Mouse (Mus musculus): ENCODE measurements around the gene Disp2. TPM values are rescaled to one million over a fixed set of nuclear protein-coding genes. Genes with fewer than 3 reads are reported as not detected.

The Disp2 gene
- polyA plus RNA-seq, 1 experiment from 2014 or later: 0.14 TPM

GRCm38 (mm10) chr2:118846246-118846645 is 66.7 kb downstream of the Disp2 start:
- H3K4me2 ChIP-seq: no peak overlapping the region
- no peaks in the 10 kb centered on the region for H3K27me3 ChIP-seq
- H3K9me3 ChIP-seq: no peaks in the 10 kb centered on the region
- H3K36me3 ChIP-seq: no peaks in the 10 kb centered on the region
- H3K9ac ChIP-seq (replicated peaks): no peak overlapping the region
- no peak for ATAC-seq (ENCODE audit: insufficient number of reproducible peaks, insufficient read depth, low FRiP score, low TSS enrichment, low read depth)
- WGBS: 57% methylated on average over 7 of the region's 7 CpGs
- H3K4me1 ChIP-seq (replicated peaks): no peaks in the 10 kb centered on the region
- no peak overlapping the region for H3K4me3 ChIP-seq (replicated peaks)
- no peak overlapping the region for H3K27ac ChIP-seq

GRCm38 (mm10) chr2:118851756-118852155 is 72.2 kb downstream of the Disp2 start:
- no peak overlapping the region for H3K4me3 ChIP-seq (replicated peaks)
- no peaks in the 10 kb centered on the region for H3K27me3 ChIP-seq
- no peaks in the 10 kb centered on the region for H3K9me3 ChIP-seq
- no peak overlapping the region for H3K27ac ChIP-seq
- no peaks in the 10 kb centered on the region for H3K4me1 ChIP-seq (replicated peaks)
- ATAC-seq (ENCODE audit: insufficient number of reproducible peaks, insufficient read depth, low FRiP score, low TSS enrichment, low read depth): no peak
- 15% methylated on average over 3 of the region's 3 CpGs for WGBS
- H3K9ac ChIP-seq (replicated peaks): no peak overlapping the region
- no peaks in the 10 kb centered on the region for H3K36me3 ChIP-seq
- H3K4me2 ChIP-seq: no peak overlapping the region

Other genes starting within 250 kb of the Disp2 start
- gene Bmf, start 230.0 kb upstream of the Disp2 start, polyA plus RNA-seq (2016; fragmentation: Nextera tagmentation; extraction: Ambion mirVana): 4.8 and 7.1 TPM in 2 replicates
- 119 and 127 TPM in 2 replicates for gene Bub1b, start 181.5 kb upstream of the Disp2 start, polyA plus RNA-seq (2016; fragmentation: Nextera tagmentation; extraction: Ambion mirVana)
- 0.71 and 1.0 TPM in 2 replicates for gene Pak6, start 116.4 kb upstream of the Disp2 start, polyA plus RNA-seq (2016; fragmentation: Nextera tagmentation; extraction: Ambion mirVana)
- gene Ankrd63, start 75.8 kb upstream of the Disp2 start, polyA plus RNA-seq (2016; fragmentation: Nextera tagmentation; extraction: Ambion mirVana): not detected in 2 replicates
- gene Plcb2, start 51.3 kb upstream of the Disp2 start, polyA plus RNA-seq (2016; fragmentation: Nextera tagmentation; extraction: Ambion mirVana): 0.26 and 0.44 TPM in 2 replicates
- gene Inafm2, start 34.0 kb upstream of the Disp2 start, polyA plus RNA-seq (2016; fragmentation: Nextera tagmentation; extraction: Ambion mirVana): 20.6 and 21.3 TPM in 2 replicates
- gene Ccdc9b, start 17.1 kb upstream of the Disp2 start, polyA plus RNA-seq (2016; fragmentation: Nextera tagmentation; extraction: Ambion mirVana): 0.51 and 0.74 TPM in 2 replicates
- not detected in 2 replicates for gene Phgr1, start 7.0 kb upstream of the Disp2 start, polyA plus RNA-seq (2016; fragmentation: Nextera tagmentation; extraction: Ambion mirVana)
- gene Knstrn, start 34.3 kb downstream of the Disp2 start, polyA plus RNA-seq (2016; fragmentation: Nextera tagmentation; extraction: Ambion mirVana): 141 and 150 TPM in 2 replicates
- 90.9 and 97.7 TPM in 2 replicates for gene Ivd, start 82.2 kb downstream of the Disp2 start, polyA plus RNA-seq (2016; fragmentation: Nextera tagmentation; extraction: Ambion mirVana)
- gene Bahd1, start 120.7 kb downstream of the Disp2 start, polyA plus RNA-seq (2016; fragmentation: Nextera tagmentation; extraction: Ambion mirVana): 3.5 and 4.4 TPM in 2 replicates
- gene Chst14, start 146.8 kb downstream of the Disp2 start, polyA plus RNA-seq (2016; fragmentation: Nextera tagmentation; extraction: Ambion mirVana): 42.9 and 45.6 TPM in 2 replicates
- 20.0 and 21.8 TPM in 2 replicates for gene Ccdc32, start 249.7 kb downstream of the Disp2 start, polyA plus RNA-seq (2016; fragmentation: Nextera tagmentation; extraction: Ambion mirVana)